Mouse (Mus musculus): Measurements from ENCODE around the gene Tunar.

Tunar gene

DNA sequence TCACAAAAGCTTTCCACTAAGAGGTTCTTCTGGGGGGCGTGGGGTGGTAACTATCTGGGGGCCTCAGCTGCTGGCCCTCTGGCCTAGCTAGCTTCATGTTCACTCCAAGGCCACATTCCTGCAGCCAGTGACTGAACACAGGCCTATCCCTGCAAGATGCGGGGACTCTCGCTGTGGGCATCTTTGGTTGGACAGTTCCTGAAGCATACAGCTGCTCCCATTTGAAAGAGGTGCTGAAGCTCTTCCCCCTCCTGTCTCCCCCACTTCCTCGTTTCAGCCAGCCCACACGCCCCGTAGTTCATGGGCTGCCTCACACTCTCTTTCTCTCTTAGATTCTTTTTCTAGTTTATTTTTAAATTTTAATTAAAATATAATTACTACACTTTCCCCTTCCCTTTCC is 72.3 kb downstream of the Tunar start:
- no peak for DNase-seq

- no peak for DNase-seq
Observed at GRCm38 (mm10) chr12:105413909-105414308, 80.2 kb downstream of the Tunar start.

DNA sequence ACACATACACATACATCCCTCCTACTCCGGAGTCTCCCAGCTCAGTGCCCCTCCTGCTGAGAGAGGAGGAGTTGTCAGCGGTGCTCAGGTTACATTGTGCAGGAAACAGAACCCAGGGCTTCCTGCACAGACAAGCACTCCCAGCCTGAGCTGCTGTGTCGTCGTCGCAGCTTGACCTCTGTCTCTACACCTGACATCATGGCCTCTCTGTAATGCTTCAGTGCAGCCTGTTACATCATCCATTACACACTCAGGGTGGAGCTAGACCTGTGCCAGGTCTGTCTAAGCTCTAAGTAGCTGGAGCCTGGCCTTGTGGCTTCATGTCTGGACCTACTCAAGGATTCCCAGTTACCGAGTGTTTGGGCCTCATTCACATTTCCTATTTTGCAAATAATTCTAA is 86.8 kb downstream of the Tunar start:
- no peak for DNase-seq

DNA sequence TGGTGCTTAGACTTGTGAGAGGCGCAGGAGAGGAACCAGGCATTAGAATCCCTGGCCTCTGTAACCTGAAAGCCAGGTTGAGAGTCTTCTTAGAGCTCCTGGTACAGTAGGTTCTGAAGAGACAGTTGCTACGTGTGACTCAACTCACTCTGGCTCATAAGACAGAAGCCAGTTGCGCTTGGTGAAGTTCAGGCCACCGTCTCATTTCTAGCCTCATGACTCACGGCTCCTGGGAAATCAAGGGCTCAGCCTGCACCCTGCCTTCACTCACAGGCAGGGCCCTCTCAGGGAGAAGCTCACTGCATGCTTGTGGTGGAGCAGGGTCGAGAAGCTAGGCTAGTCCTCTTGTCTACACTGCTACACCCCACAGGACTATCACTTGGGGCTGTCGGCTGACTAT is 92.9 kb downstream of the Tunar start:
- no peak for DNase-seq

DNA sequence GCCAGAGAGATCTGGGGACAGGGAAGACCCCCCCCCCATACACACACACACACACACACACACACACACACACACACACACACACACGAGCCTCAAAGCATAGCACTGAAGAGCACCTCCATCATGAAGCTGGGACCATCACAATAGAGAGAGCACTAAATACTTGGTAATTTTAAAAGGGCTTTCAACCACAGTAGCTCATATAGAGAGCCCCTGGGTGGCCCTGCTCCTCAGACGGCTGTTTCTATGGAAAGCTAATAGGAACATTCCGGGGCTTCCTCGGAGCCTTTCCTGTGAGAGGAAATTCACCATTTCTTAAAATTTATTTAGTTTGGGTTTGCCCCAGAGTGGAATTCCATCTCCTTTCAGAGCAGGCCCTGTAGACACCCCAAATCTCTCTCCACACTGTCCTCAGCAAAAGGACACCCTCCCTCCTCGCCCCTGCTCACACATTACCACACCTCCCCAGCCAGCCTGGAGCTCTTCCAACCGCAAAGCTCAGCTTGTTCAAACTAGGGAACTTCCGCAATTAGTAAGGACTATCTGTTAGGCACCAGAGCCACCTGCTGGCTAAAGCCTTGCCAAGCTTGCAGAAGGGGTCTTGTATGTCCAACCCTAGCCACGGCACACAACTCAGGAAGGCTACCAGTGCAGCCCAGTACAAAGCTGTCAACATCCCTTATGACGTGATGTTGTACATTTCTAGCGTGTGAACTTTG is 93.5 kb downstream of the Tunar start:
- peak; percentile 78 for DNase-seq

DNA sequence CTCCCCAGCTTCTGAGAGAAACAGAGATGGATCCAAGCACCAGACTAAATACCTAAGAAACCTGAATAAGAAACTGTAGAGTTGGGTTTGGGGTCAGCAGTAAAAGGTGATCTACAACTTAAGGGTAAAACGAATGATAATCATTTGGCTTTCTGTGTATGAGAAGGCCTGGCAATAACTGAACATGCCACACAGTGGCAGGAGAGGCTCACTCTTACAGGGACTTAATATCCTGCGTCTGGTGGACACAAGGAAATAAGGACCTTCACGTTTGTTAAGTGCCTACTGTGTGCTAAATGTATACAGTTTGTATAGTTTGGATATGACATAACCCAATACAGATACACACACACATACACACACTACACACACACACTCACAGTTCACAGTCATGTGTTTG is 98.2 kb downstream of the Tunar start:
- no peak for DNase-seq

DNA sequence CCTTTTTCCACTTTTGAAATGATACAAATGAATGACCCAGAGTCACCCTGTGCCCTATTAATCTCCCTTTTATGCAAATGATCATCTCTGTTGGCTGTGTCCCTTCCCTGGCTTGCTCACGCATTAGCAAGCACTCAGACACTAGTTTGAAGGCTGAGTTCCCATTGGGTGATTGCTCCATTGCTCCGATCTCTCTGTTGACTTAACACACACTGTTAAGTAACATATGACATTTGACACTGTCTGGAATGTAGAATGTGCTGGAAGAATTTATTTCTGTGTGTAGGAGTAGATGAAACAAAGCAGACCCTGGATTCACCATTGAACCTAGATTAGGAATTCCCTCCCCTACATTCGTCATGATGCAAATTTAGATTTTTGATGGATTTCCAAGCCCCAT is 99.1 kb downstream of the Tunar start:
- no peak for DNase-seq
